Mouse (Mus musculus): Measurements from ENCODE around the gene Abi2.
"Not testable (repeated sequence)": the region's sequence is repeated elsewhere in the genome, so short reads cannot be mapped to it uniquely, and the experiment has no call there.

The Abi2 gene

DNA sequence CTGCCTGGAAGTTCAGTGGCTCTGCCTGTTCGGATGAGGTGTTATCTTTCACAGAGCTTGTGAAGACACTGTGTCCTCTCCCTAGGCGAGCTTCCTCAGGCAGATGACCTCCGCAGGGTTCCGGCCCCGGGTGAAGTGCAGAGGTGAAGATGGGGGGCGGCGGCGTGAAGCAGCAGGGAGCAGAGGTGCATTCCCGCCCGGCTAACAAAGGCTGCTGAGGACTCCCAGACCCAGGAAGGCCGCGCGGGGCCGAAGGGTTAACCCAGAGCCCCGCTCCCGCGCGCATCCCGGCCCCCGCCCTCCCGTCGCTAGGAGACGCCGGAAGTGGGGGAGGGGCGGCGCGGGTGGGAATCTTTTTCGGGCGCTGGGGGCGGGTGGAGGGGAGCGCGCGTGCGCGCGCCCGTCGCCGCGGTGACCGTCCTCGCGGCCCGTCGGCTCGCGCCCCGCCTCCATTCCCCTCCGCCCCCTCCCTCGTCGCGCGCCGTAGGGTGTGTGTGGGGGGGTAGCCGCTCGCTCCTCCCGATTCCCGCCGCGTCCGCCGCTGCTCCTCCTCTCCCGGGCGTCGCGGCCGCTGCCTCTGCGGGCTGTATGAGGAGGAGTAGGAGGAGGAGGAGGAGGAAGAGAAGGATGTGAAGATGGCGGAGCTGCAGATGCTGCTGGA, at the start of gene Abi2:
Gene Abi2 (plus strand): TSS at position 452 of the 661 bp plus-strand sequence.
- DNase-seq (ENCODE audit: low read depth) = peak; percentile 58

DNA sequence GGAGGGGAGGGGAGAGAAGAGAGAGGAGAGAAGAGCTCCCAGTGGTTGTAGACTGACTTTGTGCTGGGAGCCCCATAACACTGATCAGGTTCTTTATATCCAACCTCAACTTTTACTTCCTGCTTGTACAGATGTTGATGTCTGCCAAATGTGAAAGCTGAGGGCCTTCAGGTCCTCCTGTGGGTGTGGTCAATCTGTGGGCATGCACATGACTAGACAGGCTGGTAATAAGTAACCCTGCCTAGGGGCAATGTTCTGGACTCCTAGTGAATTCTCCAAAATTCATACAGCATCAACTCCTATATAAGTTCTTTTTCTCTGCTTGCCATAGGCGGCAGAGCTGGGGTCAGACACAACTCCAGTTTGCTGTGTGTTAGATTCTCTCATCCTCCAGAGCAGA, 47.8 kb upstream of the Abi2 start:
- no peak for DNase-seq (ENCODE audit: low read depth)

DNA sequence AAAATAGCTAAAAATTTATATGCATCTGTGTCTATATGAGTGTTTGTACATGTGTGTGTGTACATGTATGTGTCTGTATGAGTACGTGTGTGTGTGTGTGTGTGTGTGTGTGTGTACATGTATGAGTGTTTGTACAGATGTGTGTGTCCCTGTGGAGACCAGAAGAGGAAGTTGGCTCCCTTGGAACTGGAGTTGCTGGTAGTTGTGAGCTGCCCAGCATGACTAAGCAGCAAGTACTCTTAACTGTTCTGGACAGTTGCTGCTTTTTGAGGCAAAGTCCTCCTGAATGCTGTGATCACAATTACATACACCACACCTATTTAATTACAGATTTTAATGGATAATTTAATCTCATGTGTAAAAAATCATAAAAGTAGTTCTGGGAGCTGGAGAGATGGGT, 32.9 kb upstream of the Abi2 start:
- no peak for DNase-seq (ENCODE audit: low read depth)

DNA sequence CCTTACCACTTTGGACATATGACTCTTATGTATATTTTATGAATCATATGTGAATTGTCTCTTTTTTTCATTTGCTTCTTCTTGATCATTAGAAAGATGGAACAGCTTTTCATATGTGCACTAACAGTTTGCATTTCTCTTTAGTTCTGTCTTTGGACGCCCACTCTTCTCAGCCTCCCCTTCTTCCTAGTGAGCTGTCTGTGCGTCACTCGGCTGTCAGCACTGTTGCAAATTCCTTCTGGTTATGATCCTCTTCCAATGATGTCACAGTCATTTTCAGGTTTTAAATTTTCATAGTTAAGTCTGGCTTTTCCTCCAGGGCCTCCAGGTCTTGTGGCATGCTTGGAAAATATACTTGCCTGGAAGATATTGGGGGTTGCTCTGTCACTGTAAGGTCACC, 27.5 kb upstream of the Abi2 start:
- no peak for DNase-seq (ENCODE audit: low read depth)

DNA sequence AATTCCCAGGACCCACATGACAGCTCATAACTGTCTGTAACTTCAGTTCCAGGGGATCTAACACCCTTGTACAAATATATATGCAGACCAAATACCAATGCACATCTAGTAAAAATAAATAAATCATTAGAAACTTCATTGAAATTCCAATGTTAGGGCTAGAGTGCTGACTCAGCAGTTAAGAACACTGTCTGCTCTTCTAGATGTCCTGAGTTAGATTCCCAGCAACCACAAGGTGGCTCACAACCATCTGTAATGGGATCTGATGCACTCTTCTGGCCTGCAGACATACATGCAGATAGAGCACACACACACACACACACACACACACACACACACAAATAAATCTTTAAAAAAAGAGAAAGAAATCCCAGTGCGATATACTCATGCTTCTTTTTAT, 4.6 kb upstream of the Abi2 start:
- DNase-seq (ENCODE audit: low read depth) = no peak

DNA sequence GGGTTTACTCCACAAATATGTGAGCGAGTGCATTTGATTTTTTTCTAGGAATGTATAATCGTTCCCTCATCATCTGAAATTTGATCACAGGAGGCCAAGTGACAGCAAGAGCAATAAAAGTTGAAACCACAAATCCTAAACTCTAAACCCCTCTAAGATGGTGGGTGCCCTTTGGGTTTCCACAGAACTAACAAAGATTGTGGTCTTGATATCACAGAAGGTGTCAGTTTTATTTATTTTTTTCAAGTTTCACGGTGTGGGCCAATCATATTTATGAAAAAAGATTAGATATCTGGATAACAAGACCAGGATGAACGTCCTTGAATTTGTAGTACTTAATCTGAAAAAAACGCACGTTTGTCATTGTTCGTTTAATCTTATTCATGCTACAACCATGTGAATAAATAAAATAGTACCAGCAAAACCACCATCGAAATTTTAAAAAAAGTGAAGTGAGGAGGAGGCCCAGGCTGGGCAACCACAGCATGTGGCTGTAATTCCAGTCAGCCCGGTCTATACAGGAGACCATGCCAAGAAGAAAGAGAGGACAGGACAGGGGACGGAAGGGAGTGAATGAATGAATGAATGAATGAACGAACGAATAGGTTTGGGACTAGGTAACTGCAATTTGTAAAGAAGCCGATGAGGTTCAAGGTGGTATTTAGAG, 785 bp upstream of the Abi2 start:
- DNase-seq (ENCODE audit: low read depth) = no peak

DNA sequence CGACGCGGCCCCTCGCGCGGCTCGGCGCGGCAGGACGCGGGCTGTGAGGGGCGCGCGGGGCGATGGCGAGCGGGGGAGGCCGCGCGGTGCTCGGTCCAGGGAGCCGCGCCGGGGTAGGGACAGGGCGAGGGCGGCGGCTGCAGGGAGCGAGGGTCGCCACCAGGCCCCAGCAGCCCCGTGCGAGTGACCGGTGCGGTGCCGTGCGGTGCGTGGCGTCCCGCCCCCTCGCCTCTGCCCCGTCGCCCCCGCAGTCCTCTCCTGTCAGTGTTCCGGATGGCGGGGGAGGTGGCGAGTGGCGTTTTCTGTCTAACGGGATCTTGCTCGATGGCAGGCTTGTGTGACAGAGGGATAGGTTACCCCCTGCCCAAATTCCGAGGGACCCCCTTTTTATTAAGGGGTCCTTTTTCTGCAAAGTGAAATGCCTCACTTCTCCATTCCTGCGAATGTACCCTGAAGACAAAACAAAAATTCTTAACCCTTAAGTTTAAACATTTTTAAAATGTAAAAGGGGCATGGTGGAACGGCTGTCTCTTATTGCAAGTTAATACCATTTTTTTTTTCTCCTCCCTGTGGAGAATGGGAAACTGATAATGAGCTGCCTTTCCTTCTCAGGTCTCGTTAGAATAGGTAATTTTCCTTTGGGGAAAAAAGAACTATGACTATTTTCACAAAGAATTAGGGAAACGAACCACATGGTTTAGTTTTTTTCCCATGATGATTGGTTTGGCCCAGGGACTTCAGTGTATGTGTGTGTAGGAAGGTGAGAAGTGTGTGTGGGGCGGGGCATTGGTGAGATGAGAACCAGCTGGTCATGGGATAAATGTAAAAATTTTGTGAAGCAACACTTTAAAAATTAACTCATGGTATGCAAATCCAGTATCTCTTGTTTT, 754 bp downstream of the Abi2 start:
- DNase-seq (ENCODE audit: low read depth) = no peak

DNA sequence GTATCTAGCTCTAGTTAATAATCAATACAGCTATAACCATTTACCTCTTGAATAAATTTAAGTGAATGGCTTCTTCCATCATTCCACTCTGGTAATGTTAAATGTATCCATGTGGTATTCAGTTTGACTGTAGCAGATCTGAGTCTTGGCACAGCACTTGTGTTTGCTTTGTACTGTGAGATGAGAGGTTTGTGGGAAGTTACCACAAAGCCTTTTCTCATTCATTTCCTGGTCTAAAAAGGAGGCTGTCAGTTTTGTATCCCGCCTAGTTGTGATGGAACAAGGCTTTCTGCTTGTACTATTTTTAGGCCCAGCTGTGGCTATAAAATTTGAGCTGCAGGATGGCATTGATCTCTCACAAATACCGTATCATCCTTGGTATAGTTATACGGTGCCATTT, 7.3 kb downstream of the Abi2 start:
- no peak for DNase-seq (ENCODE audit: low read depth)

DNA sequence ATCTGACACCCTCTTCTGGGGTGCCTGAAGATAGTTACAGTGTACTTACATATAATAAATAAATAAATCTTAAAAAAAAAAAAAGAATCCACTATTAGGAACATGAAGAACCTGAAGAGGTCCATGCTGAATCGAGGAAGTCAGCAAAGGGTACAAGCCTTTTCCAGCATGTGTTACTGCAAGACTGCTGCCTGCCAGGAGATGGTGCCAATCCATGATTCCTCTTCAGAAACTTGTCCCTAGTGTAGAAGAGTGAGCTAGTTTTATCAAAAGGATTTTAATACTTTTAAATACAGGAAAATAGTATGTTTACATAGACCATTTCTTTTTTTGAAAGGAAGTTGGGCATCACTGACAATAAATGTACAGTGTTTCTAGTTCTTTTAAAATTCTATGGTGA, 14.5 kb downstream of the Abi2 start:
- no peak for DNase-seq (ENCODE audit: low read depth)

DNA sequence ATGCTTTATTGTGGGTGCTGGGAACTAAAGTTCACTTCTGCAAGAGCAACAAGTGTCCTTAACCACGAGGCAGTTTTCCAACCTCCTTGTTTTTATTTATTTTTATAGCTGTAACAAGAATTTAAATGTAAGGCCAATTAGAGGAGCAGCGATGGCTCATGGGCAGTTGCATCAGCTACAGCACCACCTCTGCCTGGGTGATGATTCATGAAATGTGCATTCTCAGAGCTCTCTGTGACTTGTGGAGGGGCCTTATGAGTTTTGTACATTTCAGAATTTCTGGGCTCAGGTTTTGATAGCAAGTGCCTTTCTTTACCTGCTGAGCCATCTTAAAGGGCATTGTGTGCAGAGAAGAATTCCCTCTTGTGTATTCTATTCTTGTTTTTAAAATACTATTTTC, 18.9 kb downstream of the Abi2 start:
- DNase-seq (ENCODE audit: low read depth) = no peak

DNA sequence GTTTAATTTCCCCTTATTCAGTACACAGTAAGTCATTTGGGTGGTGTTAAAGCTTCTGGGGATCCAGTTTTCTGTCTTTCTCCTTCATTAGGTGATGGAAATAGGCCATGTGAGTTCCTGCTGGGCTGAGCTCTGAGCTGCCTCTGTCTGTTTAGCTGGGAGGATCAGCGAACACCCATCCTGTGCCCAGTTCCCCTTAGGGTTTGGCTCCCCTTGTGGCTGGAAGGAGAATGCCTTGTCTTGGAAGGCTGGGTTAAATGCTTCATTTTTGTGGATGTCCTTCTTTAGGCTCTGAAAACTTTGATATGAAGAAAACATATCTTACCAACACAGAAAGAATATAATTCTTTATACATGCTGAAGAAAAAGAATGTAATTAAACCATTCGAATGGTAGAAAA, 19.5 kb downstream of the Abi2 start:
- no peak for DNase-seq (ENCODE audit: low read depth)

DNA sequence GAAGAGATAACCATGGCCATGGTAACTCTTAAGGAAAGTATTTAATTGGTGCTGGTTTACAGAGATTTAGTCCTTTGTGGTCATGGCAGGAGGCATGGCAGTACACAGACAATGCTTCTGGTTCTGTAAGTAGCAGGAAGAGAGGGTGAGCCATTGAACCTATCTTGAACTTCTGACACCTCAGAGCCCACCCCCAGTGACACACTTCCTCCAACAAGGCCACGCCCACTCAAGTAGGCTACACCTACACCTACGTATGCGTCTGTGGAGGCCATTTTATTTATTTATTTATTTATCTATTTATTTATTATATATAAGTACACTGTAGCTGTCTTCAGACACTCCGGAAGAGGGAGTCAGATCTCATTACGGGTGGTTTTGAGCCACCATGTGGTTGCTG, 22.1 kb downstream of the Abi2 start:
- DNase-seq (ENCODE audit: low read depth) = no peak

DNA sequence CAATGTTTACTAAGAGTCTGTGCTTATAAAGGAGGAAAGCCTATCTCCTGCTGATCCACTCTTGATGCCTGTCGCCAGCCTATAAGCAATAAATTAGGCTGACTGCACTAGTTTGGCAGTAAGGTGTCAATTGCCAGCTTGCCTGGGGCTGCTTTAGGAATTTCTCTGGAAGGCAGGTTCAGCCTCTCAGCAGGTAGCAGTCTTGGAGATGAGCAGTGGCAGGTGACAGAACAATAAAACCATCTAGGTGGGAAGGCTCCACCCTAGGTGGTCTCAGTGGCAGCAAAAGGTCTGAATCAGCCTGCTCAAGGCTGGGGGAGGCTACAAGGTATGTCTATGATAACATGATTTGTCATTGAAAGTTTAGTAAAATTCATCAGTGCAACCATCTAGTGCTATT, 23.1 kb downstream of the Abi2 start:
- no peak for DNase-seq (ENCODE audit: low read depth)

DNA sequence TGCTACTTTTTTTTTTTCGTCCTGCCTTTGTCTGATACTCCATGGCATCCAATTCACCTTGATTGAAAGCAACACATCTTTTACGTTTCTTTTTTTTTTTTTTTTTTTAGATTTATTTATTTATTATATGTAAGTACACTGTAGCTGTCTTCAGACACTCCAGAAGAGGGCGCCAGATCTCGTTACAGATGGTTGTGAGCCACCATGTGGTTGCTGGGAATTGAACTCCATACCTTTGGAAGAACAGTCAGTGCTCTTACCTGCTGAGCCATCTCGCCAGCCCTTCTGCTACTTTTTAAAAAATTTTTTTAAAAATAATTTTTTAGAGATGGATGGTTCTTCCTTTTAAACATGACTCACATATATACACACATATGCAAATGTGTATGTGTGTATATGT, 32.0 kb downstream of the Abi2 start:
- DNase-seq (ENCODE audit: low read depth) = not testable (repeated sequence)

DNA sequence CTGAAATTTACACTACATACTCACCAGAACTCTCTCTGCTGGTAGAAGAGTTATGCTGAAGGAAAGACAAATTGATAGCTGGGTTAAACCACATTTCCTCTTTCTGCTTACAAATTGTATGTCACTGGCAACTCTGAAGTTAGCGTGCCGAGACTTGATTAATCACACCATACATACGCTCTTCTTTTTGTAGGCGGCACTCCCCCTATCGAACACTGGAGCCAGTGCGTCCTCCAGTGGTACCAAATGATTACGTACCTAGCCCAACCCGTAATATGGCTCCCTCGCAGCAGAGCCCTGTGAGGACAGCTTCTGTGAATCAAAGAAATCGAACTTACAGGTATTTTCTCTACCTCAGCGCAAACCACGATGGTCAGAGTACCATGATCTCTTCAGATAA, 37.6 kb downstream of the Abi2 start:
- DNase-seq (ENCODE audit: low read depth) = peak; percentile 40

DNA sequence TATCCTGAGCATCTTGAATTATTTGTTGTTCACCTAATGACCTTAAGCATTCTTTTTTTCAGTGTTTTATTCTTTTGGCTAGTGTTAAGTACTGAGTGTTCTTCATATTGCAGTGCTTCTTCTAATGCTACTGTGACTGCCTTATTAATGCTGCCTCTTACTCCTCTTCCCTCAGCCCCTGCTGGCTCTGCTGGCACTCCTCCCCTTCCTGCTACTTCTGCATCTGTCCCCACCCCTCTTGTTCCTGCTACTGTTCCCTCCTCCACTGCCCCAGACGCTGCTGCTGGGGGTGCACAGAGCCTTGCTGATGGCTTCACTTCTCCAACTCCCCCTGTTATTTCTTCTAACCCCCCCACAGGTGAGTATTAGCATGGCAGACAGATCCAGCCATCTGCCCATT, 40.5 kb downstream of the Abi2 start:
- no peak for DNase-seq (ENCODE audit: low read depth)

DNA sequence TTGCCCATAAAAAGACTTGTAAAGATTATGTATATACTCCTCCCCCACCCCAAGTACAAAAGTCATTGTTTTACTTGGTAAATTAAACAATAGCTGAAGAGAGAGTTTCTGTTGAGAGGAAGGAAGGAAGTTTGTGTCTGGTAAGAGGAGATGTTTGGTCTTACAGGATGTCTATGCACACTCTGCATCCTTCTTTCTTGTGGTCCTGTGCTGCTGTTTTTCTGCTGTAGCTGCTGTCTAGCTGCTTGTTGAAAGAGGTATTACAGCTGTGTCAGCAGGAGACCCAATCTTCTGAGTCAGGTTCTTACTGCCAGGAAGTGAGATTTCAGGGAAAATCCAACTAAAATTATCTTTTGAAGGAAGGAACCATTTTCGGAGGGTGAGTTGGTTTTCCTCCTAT, 51.2 kb downstream of the Abi2 start:
- no peak for DNase-seq (ENCODE audit: low read depth)

DNA sequence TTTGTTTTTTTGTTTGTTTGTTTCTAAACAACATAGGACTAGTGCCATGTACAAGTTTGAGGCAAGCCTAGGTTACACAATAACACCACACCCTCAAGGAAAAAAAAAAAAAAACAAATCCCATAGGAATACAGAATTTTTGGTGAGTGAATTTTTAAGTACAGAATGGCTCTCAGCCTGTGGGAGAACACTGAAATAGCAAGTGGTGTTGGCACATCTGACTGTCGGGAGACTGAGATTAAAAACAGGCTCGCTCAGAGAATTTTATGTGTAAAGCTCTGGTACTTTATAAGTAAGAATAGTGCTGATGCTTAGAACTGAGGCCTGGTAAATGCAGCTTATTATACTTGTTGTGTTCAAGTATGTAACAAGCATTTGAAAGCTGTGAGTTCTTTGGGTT, 60.1 kb downstream of the Abi2 start:
- DNase-seq (ENCODE audit: low read depth) = no peak

DNA sequence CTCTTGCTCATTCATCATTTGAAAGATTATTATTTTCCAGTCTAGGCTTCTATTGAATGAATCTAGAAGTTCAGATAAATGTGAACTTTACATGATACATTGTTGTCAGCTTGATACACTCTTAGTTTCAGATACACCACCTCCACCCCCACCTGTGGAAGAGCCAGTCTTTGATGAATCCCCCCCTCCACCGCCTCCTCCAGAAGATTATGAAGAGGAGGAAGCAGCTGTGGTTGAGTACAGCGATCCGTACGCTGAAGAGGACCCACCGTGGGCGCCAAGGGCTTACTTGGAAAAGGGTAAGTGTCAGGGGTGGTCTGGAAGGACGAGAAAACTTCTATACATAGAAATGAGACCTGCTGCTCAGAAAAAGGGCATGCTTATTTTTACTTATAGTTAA, 61.1 kb downstream of the Abi2 start:
- DNase-seq (ENCODE audit: low read depth) = no peak

DNA sequence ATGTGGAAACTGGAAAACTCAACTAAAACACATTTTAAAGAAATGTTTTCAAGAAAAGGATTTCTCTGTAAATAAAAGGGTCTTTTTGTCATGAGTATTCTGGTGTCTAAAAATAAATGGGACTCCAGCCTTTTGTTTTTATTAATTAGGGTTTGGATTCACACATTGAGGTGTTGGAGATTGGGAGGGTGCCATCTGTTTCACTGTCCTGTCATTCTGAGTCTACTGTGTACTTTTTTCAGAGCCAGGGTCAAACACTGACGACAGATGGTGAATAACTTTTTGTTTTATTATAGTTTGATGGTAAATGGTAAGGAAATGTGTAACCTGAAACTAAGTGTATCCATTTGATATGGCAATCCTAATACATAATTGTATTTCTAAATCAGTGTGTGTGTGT, 72.1 kb downstream of the Abi2 start:
- no peak for DNase-seq (ENCODE audit: low read depth)

DNA sequence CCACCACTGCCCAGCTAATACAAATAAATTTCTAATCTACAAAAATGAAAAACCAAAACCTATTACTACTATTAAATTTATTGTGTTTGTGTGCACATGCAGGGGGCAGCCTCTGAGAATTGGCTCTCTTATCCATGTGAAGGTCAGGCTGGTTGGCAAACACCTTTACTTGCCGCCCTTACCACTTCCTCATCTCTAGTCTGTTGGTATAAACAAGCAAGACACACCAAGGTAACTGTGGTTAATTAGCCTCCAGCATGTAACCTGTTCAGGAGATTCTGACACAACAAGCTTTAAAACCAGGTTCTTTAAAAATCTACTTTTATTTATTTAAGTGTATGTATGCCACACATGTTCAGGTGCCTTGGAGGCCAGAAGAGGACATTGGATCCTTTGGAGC, 73.5 kb downstream of the Abi2 start:
- no peak for DNase-seq (ENCODE audit: low read depth)

DNA sequence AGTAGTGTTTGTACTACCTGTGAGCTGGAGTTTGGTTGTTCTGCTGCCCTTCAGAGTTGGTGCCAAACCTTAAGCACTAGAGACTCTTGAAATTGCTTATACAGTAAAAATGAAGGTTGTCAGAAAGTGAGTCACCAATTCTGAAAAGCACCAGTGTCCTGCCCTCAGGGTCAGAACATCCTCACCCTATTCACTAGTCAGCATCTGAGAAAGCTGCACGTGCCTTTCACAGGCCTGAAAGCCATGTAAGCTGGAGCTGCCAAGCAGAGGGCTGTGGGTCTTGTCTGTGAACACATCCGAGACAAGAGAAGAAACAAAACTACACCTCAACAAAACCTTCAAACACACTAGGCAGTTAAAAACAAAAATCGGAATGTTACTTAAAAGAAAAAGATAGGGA, 76.2 kb downstream of the Abi2 start:
- DNase-seq (ENCODE audit: low read depth) = no peak

DNA sequence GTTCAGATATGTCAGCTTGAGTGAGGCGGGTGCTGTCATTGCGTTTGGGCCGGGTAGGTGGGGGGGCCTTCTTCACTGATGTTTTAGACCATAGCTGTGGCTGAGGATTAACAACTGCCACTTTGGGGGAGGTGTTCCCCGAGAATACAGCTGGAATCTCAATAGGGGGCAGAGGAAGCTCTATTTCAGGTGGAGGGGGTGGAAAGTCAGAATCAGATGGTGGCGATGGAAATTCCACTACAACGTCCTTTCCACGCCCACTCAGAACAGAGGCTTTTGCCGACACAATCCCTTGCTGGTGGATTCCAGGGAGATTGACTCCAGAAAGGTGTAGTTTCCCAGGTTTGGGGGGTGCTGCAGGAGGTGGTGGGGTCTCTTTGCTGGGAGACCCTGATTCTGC, 79.2 kb downstream of the Abi2 start:
- DNase-seq (ENCODE audit: low read depth) = no peak
